Mouse (Mus musculus) layer of hippocampus, adult 9-11 months (tissue): ENCODE measurements around the gene Brwd1.
"Not testable (repeated sequence)": the region's sequence is repeated elsewhere in the genome, so short reads cannot be mapped to it uniquely, and the experiment has no call there.

Experiments used
- DNase-seq: peaks from one replicate; pipeline ENCODE4 v3.0.0; 2022

Brwd1 gene

GRCm38 (mm10) chr16:95970841-95971240 is 111.5 kb downstream of the Brwd1 start:
- DNase-seq = no peak

GRCm38 (mm10) chr16:95967455-95967854 is 114.9 kb downstream of the Brwd1 start:
- no peak for DNase-seq

DNA sequence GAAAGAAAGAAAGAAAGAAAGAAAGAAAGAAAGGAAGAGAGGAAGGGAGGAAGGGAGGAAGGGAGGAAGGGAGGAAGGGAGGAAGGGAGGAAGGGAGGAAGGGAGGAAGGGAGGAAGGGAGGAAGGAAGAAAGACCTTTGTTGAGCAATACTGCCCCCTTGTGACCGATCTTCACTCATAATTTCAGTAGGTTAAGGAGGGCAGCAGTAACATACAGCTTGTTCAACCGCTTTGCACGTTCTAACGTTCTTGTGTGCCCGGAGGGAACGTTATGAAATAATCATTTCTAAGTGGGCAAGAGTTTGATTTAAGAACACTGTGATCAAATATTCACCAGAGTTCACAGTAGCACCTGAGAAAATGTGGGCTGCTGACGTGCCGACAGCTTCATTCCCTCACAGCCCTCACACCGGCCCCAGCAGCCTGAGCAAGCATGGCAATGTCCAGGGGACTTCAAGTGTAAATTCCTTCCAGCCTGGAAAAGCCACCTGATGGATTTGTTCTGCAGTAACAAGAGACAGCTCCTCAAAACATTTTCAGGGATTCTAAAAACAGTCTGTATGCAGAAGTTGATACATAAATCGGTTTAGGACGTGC is 117.8 kb downstream of the Brwd1 start:
- DNase-seq = no peak

- not testable (repeated sequence) for DNase-seq
Observed at GRCm38 (mm10) chr16:95961484-95961883, 120.8 kb downstream of the Brwd1 start.

- DNase-seq = not testable (repeated sequence)
Observed at GRCm38 (mm10) chr16:95960689-95961088, 121.6 kb downstream of the Brwd1 start.

- no peak for DNase-seq
Observed at GRCm38 (mm10) chr16:95958080-95958479, 124.2 kb downstream of the Brwd1 start.

GRCm38 (mm10) chr16:95956618-95957017 is 125.7 kb downstream of the Brwd1 start:
- no peak for DNase-seq

DNA sequence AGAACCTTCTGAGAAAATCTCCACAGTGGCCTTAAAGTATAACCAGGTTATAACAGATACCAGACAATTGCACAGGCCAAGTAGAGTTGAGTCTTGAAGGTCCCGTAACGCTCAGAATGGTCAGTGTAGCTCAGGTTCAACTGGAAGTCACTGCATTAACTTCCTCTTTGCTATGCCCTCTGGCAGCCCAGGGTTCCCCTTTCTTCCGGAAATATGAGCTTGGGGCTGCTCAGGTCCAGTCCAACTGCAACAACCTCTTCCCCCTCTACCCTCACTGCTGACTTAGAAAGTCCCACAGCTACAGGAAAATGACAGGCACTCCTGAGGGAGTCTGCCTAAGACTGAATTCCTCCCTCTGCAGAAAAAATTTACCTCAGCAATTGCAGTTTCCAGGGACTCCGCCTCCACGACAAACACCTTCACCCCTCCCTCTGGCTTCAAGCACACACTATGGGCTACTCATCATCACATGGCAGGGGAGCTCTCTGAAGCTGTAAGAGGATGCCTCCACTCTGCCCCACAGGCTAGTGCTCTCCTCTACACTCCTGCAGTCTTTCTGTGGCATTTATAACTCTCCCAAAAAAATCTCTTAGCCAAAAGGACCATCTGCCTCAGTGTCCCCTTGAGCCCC is 126.5 kb downstream of the Brwd1 start:
- DNase-seq = no peak

GRCm38 (mm10) chr16:95954341-95954740 is 128.0 kb downstream of the Brwd1 start:
- no peak for DNase-seq

DNA sequence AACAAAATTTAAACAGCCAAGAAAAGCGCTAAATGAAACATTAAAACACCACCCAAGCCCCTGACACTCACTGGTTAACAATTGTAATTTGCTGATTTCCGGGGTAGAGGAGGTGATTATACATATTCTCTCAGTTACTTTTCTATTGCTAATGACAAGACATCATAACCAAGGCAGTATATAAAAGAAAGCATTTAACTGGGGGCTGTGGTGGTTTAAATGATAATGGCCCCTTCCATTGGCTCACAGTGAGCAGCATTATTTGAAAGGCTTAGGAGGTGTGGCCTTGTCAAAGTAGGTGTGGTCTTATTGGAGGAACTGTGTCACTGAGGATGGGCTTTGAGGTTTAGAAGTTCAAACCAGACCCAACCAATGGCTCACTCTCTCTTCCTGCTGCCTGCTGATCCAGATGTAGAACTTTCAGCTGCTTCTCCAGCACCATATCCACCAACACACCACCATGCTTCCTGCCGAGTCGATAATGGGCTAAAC is 129.1 kb downstream of the Brwd1 start:
- no peak for DNase-seq

DNA sequence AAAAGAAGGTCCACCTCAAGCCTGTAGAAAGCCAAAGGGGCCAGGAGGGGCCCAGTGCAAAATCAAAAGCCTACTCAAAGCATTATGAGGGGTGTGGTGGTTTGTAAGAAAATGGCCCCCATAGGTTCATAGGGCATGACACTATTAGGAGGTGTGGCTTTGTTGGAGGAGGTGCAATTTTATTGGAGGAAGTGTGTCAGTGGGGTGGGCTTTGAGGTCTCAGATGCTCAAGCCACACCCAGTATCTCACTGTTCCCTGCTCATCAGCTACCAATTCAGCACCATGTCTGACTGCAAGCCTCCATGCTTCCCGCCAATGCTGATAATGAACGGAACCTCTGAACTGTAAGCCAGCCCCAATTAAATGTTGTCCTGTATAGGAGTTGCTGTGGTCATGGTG is 130.9 kb downstream of the Brwd1 start:
- no peak for DNase-seq

GRCm38 (mm10) chr16:95945389-95946311 is 136.7 kb downstream of the Brwd1 start:
- peak; percentile 66 for DNase-seq

DNA sequence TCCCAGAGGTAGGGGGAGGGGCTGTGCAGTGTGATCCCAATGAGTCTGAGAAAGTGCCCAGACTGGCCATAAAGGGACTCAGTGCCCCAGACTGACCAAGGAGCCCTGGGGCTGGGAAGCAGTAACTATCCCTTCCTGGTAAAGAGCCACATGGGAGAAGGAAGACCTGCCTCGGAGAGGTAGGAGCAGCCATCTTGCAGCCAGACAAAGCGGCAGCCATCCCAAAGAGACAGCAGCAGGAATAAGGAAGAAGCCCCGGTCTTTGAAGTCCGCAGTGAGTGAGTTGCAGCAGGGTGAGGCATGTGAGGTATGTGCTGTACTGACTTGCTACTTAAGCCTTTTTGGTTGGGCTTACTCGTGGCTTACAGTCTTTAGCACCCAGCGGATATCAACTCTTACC is 139.1 kb downstream of the Brwd1 start:
- no peak for DNase-seq
